Mouse (Mus musculus) lung, postnatal 25 days (tissue): ENCODE measurements around the gene Gm14085.

Experiments
- DNase-seq: peaks from one replicate; pipeline ENCODE4 v3.0.0; 2022; ENCODE audit warnings: low spot score

Gene Gm14085

DNA sequence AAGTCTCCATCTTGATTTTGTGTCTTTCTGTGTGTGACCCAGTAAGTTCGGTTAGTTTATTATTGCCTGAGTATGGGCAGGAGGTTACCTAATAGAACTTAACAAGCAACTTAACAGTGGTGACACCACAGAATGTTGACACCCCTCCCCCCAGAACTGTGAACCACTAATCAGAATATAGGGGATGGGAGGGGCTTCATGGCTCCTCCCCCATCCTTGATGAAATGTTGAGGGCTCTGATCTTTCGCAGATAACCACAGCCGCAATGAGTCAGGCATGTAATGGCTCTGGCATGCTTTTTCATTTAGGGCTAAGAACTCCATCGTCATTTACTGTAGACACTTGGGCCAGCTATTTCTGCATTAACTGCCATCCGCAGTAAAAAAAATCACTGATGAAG, 76.5 kb downstream of the Gm14085 start:
- no peak for DNase-seq

DNA sequence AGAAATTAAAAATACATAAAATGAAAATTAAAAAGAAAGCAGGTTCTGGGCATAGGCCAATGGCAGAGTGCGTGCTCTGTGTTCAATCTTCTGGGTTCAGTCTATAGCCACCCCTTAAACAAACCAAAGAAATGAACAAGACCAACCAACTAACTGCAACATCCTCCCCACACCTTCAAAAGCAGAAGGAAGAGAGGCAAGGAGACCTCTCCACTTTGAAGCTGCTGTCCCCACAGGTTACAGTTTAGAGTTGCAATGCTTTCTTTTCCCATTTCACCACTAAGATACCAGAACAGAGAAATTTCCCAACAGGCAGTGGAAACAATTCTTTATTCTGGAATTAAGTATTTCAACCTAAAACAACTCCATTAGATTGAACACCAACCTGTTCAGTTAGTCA, 77.5 kb downstream of the Gm14085 start:
- DNase-seq, result no peak

DNA sequence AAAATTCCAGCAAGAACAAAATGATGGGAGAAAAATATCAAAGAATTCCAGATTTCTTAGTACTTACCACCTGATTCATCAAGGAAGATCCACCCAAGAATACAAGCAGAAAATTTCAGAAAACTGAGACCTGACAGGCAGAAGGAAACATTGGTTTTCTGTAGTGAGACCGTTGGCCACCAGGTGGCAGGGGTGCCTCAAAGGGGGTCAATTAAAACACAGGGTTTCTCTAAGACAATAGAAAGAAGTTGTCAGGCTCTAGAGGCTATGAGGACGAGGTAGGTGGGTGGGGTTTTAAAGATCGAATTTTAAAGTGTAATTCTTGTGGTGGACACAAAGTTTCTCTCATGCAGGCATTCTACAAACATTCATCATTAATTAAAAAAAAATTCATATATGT, 84.7 kb downstream of the Gm14085 start:
- peak; percentile 47 for DNase-seq

DNA sequence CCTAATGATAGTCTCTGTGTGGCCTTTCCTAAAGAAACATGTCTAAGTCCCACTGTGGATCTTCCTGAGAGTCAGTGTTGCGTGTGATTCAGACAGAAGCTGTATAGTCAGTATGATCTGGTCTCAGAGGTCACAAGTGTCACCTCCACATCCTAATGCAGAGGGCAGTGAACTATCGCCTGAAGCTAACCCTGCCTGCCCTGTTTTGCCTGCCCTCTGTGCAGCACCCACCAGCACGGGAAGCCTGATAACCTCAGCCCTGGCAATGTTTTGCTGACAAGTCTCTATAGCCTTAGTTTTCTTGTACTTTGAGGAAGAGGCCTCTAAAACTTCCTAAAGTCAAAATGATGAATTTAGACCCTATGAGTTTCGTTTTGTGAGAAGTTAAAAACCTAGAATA, 85.7 kb downstream of the Gm14085 start:
- DNase-seq, result no peak

DNA sequence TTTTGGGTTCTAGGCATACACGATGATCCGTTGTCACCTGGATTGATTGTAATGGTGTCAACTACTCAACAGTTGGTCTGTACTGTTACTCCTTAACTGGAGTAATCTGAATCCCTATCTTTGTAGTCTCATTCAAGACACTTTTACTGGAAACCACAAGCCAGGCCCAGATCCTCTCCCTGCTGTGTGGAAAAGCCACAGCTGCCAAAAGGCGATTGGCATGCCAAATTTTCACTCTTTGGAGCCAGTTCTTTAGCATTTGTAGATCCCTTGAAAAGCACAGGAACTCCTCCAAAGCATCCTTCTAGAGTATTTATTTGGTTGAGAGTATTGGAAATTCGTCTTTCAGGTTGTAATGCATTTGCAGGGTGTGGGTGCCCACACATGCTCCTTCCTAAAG, 86.6 kb downstream of the Gm14085 start:
- no peak for DNase-seq

DNA sequence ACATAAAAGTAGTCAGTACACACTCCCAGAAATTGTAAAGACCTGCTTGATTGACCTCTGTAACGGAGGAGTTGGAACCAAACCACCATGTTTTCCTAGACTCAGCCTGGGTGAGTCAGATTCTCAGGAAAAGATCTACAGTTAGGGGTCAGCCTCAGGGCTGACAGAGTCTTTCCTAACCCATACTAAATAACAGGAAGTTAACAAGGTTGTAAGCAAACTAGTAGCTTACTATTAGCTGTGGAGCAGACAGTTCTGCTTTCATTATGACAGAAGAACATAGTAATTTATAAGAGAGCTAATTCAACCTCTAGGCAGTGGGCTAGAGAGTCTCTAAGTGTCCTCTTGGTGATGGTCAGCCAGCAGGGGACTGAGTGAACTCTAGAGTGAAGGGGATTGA, 87.7 kb downstream of the Gm14085 start:
- DNase-seq, result no peak

DNA sequence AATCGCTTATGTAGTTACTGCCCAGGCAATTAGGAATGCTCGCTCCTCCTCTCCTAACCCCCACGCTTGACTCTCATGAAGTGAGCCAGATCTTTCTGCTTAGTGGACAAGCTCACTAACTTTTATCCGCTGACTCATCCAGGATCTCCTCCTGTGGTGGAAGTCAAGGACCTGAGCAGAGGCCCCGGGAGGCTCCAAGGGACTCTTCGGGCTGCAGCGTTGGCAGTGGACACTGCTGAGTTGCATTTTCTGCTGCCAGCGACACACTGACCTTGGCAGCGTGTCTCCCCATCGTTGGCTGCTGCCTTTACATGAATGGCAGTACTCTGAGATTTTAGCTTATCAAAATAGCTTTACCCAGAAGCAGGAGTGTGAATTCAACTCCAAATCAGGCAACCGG, 90.7 kb downstream of the Gm14085 start:
- no peak for DNase-seq

DNA sequence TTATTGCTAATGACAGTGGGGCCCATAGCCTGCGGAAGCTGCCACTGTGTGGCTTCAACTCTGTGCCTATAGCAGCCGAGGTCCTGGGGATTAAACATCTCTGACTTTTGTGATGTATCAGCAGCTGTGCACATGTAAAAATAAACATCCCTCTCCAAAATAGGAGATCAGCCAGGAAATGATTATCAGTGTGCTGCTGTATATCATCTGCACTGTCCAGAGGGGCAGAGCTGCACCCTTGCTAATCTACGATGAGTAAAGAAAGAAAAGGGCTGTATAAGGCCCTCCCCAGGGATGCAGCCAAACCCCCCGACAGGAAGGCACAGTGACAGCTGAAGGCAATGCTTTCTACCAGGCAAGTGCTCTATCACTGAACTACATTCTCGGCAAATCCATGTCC, 91.6 kb downstream of the Gm14085 start:
- DNase-seq, result no peak

DNA sequence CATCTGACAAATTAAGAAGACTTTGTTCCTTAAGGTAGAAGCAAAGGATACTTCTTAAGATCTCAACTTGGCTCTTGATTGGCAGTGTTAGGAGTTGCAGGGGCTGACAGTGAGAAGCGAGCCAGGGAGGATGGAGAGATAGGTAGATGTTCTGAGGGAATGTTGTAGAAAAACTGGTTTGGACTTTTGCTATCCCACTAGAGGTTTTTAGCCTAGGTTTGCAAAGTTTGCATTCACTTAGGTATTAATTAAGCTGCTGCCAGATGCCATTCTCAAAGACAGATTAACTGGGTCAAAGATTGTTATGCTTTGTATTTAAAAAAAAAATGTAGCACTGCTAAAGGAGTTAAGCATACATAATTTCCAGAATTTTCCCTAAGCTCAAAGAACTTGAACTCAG, 92.6 kb downstream of the Gm14085 start:
- no peak for DNase-seq
